Mouse (Mus musculus) embryonic fibroblast, embryonic 13.5 days (primary cell): ENCODE data around the gene Mrc1. TPM values are rescaled to one million over a fixed set of nuclear protein-coding genes. Genes with fewer than 3 reads are reported as not detected.

Experiments used
- H3K27ac ChIP-seq: 2 replicates; pipeline ENCODE4 v1.5.1; 2012; ENCODE audit warnings: low read length, control low read depth, inconsistent platforms; ENCODE audit not compliant: insufficient read depth
- H3K4me1 ChIP-seq: 2 replicates; pipeline ENCODE4 v1.6.1; 2011; ENCODE audit warnings: low read length; ENCODE audit not compliant: control insufficient read depth, insufficient read depth
- H3K4me3 ChIP-seq: 2 replicates; pipeline ENCODE4 v1.5.1; 2011; ENCODE audit warnings: mild to moderate bottlenecking, control low read depth, low read length; ENCODE audit not compliant: insufficient read depth
- CTCF ChIP-seq: IDR thresholded peaks from 2 replicates; pipeline ENCODE4 v1.5.1; 2011; ENCODE audit warnings: mild to moderate bottlenecking, control low read depth, low read length, moderate library complexity, borderline replicate concordance; ENCODE audit not compliant: insufficient read depth
- POLR2A ChIP-seq: IDR thresholded peaks from 2 replicates; pipeline ENCODE4 v1.6.1; 2011; ENCODE audit warnings: low read depth, mild to moderate bottlenecking, control low read depth, low read length, moderate library complexity
- polyA plus RNA-seq: library from polyadenylated mRNA; stranded (reverse); fragments of >200 nt; gene quantifications from 2 replicates; pipeline ENCODE4 v1.2.4, GENCODE M21; 2011; ENCODE audit warnings: low read depth; ENCODE audit not compliant: missing spikeins, insufficient read length

Gene Mrc1
- polyA plus RNA-seq, 1 experiment: 2.9 TPM

DNA sequence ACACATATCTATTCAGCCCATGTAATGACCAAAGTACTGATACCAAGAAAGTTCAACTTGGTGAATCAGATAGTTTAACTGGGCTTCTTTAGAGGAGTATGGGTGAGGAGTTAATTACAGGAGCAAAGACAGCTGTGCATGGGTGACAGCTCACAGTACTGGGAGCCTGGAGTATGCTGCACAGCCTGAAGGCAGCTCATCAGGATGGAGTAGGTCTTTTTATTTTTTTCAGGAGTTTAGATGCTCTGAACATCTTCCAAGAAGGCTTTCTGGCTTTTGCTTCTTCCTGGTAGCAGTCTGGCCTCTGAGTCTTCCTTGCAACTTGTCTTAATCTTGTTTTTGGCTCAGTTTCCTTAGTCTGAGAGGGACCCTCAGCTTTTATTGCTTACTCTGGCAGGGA, 17.6 kb upstream of the Mrc1 start:
- no peaks in the 10 kb centered on the region for H3K4me1 ChIP-seq

DNA sequence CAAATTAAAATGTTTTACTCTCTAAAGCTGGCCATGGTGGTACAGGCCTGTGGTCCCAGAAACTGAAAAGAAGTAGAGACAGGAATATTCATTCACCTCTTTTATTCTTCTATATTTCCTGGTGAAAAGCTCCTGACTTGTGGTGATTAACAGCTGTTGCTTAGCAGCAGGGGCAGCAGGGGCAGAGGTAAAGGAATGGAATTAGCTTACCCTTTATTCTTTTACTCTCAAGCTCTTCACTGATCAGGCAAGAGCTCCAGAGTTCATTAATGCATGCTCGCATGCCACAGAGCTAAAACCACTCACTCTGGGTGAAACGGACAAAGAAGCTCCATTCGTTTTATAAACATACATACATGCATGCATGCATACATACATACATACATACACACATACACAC, 14.4 kb upstream of the Mrc1 start:
- no peak overlapping the region for H3K27ac ChIP-seq
- H3K4me3 ChIP-seq: no peak overlapping the region
- H3K4me1 ChIP-seq: no peaks in the 10 kb centered on the region
- no peak for TF ChIP-seq CTCF
- no peak for TF ChIP-seq POLR2A

More for the DNA sequence above, 17.6 kb upstream of the Mrc1 start:
- no peak overlapping the region for H3K27ac ChIP-seq
- no peak for TF ChIP-seq POLR2A
- TF ChIP-seq CTCF: no peak
- no peak overlapping the region for H3K4me3 ChIP-seq

DNA sequence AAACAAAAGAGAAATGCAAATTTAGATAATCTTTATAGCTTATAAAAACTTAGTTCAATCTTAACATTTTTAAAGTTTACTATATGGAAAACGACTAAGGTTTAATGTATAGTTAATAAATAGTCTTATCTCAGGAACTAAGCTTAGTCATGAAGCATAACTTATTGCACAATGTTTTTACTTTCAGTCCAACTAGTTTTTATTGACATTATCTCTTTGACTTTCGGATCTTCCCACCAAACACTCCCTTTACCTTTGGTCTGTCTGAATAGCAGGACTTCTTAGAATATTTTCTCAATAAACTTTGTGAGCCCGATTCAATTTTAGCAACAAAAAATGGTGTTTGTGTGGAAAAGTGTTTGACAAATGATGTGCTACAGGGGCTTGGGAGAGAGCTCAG, 12.5 kb upstream of the Mrc1 start:
- H3K4me1 ChIP-seq: no peaks in the 10 kb centered on the region
- TF ChIP-seq POLR2A (no peak), CTCF (no peak)
- H3K4me3 ChIP-seq: no peak overlapping the region

DNA sequence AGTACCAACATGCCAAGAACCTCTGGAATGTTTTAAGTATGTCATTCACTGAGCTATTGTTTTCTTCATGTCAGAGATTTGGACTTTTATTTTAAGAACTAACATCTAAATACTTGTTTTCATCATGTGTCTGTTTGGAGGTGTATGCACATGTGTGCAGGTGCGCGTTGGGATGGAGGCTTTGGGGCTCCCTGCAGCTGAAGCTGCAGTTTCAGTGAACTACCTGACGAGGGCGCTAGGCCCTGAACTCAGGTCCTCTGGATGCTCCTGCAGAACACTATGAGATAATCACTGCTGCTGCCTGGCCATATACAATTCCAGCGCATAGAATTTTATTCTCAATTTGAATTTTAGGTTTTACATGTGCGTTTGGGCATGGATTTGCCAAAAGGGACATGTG, 11.1 kb upstream of the Mrc1 start:
- 0 out of 2 replicates have a peak, but pooled peaks have one; percentile 1 for TF ChIP-seq CTCF
- no peak for TF ChIP-seq POLR2A
- no peak overlapping the region for H3K4me3 ChIP-seq

More for the DNA sequence above, 12.5 kb upstream of the Mrc1 start:
- no peak overlapping the region for H3K27ac ChIP-seq

DNA sequence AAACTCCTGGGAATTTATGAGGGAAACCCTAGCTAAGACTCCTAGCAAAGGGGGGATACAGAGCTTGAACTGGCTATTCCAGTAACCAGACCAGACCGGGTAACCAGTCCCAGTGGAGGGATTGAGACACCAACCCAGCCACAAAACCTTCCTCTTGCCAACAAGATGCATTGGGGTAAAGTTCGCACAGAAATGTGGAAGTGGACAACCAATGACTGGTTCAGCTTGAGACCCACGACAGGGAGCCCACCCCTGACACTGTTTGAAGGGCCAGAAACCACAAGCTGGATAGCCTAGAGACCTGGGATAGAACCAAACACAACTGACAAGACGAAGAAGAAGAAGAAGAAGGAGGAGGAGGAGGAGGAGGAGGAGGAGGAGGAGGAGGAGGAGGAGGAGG, 4.8 kb upstream of the Mrc1 start:
- TF ChIP-seq CTCF: no peak
- no peak for TF ChIP-seq POLR2A
- no peaks in the 10 kb centered on the region for H3K4me1 ChIP-seq
- H3K4me3 ChIP-seq: no peak overlapping the region
- no peak overlapping the region for H3K27ac ChIP-seq

More for the DNA sequence above, 11.1 kb upstream of the Mrc1 start:
- Histone ChIP-seq H3K4me1 (no peaks in the 10 kb centered on the region), H3K27ac (no peak overlapping the region)

DNA sequence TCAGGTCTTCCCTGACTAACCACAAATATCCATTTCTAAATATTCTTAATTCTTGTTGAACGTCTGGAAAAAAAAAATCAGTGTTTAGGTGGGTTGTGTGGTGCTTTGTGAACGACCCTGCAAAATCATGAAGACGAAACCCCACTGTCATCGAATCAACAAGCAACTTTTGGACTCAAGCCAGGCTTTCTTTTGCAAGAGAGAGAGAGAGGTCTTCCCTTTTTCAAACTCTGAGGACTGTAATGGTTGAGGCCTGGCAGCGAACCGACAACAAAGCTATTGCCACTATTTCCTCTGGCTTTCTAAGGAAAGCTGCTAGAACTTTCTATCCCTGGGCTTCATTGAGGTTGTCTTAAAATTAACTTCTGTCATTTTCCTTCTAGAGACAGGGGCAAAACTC, 697 bp upstream of the Mrc1 start:
- no peak overlapping the region for H3K4me3 ChIP-seq
- no peak for TF ChIP-seq CTCF
- no peak for TF ChIP-seq POLR2A
- no peak overlapping the region for H3K27ac ChIP-seq
- H3K4me1 ChIP-seq: no peaks in the 10 kb centered on the region

DNA sequence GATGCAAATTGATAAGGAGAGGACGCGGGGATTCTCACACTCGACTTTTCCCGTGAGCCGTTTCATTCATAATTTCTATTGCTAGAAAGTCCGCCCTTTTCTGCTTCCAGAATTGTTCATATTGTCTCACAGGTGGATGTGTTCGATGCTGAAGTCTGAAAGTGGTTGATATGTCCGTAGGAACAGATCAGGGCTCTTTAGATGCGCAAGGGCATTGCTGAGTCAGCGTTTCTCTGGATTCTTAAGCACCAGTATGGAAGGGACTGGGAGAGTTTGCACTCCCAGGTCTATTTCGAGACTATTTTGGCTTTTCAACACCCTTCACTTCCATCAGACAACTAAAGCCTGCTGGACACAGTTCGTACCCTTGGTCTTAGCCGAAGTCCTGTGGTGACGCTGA, 787 bp downstream of the Mrc1 start:
- H3K27ac ChIP-seq: no peak overlapping the region
- H3K4me3 ChIP-seq: no peak overlapping the region

DNA sequence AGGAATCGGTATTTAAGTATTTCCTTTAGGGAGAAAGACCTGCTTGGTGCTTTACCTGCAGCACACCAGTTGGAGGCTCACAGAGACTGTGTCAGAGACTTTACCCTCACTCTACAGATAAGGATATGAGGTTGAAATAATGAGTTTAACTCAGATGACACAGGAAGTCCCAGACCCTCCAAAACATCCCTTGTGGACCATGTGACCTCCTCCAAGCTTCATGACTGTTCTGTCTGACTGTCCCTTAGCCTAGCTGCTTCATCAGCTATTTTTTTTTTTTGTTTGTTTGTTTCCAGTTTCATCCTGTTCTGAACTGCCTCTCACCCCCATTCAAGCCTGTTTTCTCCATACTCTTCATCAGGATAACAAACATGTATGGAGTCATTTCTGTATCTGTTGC, 3.7 kb downstream of the Mrc1 start:
- Histone ChIP-seq H3K27ac (no peak overlapping the region), H3K4me1 (no peaks in the 10 kb centered on the region), H3K4me3 (no peak overlapping the region)
- TF ChIP-seq CTCF: no peak
- TF ChIP-seq POLR2A: no peak

More for the DNA sequence above, 787 bp downstream of the Mrc1 start:
- TF ChIP-seq POLR2A: no peak
- TF ChIP-seq CTCF: no peak
- no peaks in the 10 kb centered on the region for H3K4me1 ChIP-seq

DNA sequence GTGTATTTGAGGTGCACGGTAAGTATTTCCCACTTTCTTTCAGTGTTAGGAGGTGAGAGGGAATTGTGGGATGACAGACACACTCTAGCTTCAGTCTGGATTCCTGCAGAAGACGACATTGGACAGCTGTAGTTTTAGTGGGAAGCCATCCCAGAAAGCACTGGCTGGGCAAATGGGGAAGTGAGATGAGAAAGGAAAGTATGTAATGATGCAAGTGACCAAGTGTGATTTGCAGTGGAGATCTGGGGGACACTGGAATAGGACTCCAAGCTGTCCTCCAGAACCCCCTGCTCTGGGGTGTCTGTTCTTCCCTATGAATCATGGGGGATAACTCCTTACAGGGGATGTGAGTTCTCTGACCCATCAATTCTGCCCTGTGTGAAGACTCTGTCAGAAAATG, 4.8 kb downstream of the Mrc1 start:
- Histone ChIP-seq H3K4me1 (no peaks in the 10 kb centered on the region), H3K27ac (no peak overlapping the region), H3K4me3 (no peak overlapping the region)
- TF ChIP-seq CTCF: no peak
- no peak for TF ChIP-seq POLR2A

DNA sequence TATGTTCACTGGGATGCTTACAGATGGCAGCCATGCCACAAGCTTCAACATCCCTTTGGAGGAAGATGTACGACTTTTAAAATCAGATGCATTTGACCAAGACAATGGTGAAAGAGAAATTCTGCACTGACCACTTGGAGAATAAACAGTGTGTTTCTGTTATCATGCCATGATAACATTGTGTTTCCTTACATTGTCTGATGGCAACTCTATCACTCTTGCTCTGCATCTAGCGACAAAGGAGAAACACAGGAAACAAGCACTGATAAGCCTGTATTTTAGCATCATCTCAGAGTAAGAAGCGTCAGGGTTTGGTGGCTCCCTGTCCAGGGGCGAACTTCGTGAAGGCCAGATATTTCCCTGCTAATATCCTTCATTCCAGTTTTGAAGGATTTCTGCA, 6.1 kb downstream of the Mrc1 start:
- no peaks in the 10 kb centered on the region for H3K4me1 ChIP-seq
- no peak for TF ChIP-seq CTCF
- no peak for TF ChIP-seq POLR2A

DNA sequence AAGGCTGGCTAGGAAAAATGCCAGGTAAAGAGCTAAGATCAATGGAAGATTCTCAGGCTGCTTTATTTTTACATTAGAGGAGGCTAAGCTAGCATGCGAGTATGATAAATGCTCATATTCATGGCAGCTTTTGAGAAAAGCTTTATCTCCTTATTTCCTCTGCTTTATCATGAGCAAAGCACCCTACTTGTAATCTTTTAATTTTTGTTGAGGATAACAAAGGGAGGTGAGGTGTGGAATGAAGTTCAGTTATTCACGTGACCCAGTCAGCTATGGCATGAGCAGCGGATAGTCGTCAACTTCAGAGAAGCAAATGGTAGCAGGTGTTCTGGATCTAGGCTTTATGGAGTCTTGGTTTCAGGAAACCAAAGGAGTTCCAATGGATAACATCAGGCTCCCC, 7.7 kb downstream of the Mrc1 start:
- no peak overlapping the region for H3K27ac ChIP-seq
- H3K4me3 ChIP-seq: no peak overlapping the region
- TF ChIP-seq CTCF (no peak), POLR2A (no peak)
- H3K4me1 ChIP-seq: no peaks in the 10 kb centered on the region

More for the DNA sequence above, 6.1 kb downstream of the Mrc1 start:
- Histone ChIP-seq H3K4me3 (no peak overlapping the region), H3K27ac (no peak overlapping the region)
